ENCODE assay signal across 22 mouse cellular contexts in the genomic region with DNA sequence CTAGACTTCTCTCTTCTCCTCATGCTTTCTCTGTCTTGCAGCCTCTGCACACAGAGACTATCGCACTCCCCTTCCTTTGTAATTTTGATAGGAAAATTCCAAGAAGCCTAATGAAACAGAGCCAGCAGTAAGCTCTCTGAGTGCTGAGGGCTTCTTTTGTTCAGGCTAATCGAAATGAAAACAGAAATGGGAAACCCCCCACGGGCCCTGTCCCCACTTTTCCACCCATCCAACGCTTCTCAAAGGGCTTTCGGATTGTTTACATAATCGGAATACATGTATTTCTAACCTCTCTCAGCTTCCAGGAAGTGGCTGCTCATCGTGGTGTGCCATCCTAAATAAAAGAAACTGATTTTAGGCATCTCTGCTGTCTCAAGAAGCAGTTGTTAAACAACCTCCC. TPM values are rescaled to one million over a fixed set of nuclear protein-coding genes. Genes with fewer than 3 reads are reported as not detected.
A peak's percentile ranks its signal among the peaks of the same experiment; 100 is the strongest.
DNase-seq lines count a peak whose midpoint lies in the region; ATAC-seq lines count a peak whose summit lies in the region.
"Had no signal": no experiment of that assay in that cellular context is flagged by ENCODE, and none has a peak within 500 bp of the region (broad histone marks: within the 10 kb centered on the region; RNA-seq: fewer than 3 reads in every experiment).

No protein-coding gene starts in this region.

- peaks cover 74% of the 10 kb centered on the region for H3K27me3 ChIP-seq in forebrain, embryonic 10.5 days (ENCODE audit: poor library complexity, severe bottlenecking)
- H3K27me3 ChIP-seq in forebrain, embryonic 13.5 days: peaks cover 40% of the 10 kb centered on the region
- H3K27me3 ChIP-seq in hindbrain, embryonic 11.5 days (ENCODE audit: control insufficient read depth, insufficient read depth, low read length): peaks cover 22% of the 10 kb centered on the region
- peaks cover 66% of the 10 kb centered on the region for H3K27me3 ChIP-seq in hindbrain, embryonic 13.5 days
- H3K27me3 ChIP-seq in embryonic facial prominence, embryonic 14.5 days (replicated peaks; ENCODE audit: control insufficient read depth, insufficient read depth, low read length): peaks cover 36% of the 10 kb centered on the region

- H3K4me3 ChIP-seq in forebrain, embryonic 10.5 days: no peak overlapping the region
- H3K4me3 ChIP-seq in forebrain, embryonic 13.5 days: no peak overlapping the region
- H3K4me3 ChIP-seq in hindbrain, embryonic 11.5 days (ENCODE audit: low read depth, low read length): no peak overlapping the region
- H3K4me3 ChIP-seq in hindbrain, embryonic 13.5 days: no peak overlapping the region
- H3K4me3 ChIP-seq in embryonic facial prominence, embryonic 14.5 days (ENCODE audit: low read depth, low read length): no peak overlapping the region
- H3K4me3 ChIP-seq: hindbrain, embryonic 15.5 days; limb, embryonic 13.5 days; megakaryocyte, embryonic 14.5 days; neural tube, embryonic 12.5 days had no signal

- H3K27ac ChIP-seq in forebrain, embryonic 10.5 days: no peak overlapping the region
- H3K27ac ChIP-seq in forebrain, embryonic 13.5 days: no peak overlapping the region
- H3K27ac ChIP-seq in hindbrain, embryonic 11.5 days (ENCODE audit: low read depth, low read length): no peak overlapping the region
- no peak overlapping the region for H3K27ac ChIP-seq in hindbrain, embryonic 13.5 days
- no peak overlapping the region for H3K27ac ChIP-seq in embryonic facial prominence, embryonic 14.5 days (replicated peaks; ENCODE audit: low read depth, low read length)
- H3K27ac ChIP-seq: hindbrain, embryonic 15.5 days; limb, embryonic 13.5 days; liver, embryonic 14.5 days; neural tube, embryonic 12.5 days had no signal

- no peaks in the 10 kb centered on the region for H3K9me3 ChIP-seq in forebrain, embryonic 10.5 days
- H3K9me3 ChIP-seq in forebrain, embryonic 13.5 days (replicated peaks): no peaks in the 10 kb centered on the region
- H3K9me3 ChIP-seq in hindbrain, embryonic 11.5 days (ENCODE audit: control insufficient read depth, low read length): no peaks in the 10 kb centered on the region
- no peaks in the 10 kb centered on the region for H3K9me3 ChIP-seq in hindbrain, embryonic 13.5 days
- no peaks in the 10 kb centered on the region for H3K9me3 ChIP-seq in embryonic facial prominence, embryonic 14.5 days (ENCODE audit: control insufficient read depth, low read length)
- H3K9me3 ChIP-seq: hindbrain, embryonic 15.5 days; limb, embryonic 13.5 days; megakaryocyte, embryonic 14.5 days; neural tube, embryonic 12.5 days had no signal

- H3K4me2 ChIP-seq in forebrain, embryonic 13.5 days: no peak overlapping the region
- no peak overlapping the region for H3K4me2 ChIP-seq in hindbrain, embryonic 11.5 days (replicated peaks; ENCODE audit: low read depth, low read length)
- H3K4me2 ChIP-seq in hindbrain, embryonic 13.5 days: no peak overlapping the region
- H3K4me2 ChIP-seq in embryonic facial prominence, embryonic 14.5 days (ENCODE audit: low read depth, low read length): 0 out of 2 replicates have a peak overlapping the region, but pooled peaks have one; percentile 5
- H3K4me2 ChIP-seq: hindbrain, embryonic 15.5 days; limb, embryonic 13.5 days; neural tube, embryonic 12.5 days had no signal

- no peak overlapping the region for H3K9ac ChIP-seq in forebrain, embryonic 13.5 days
- no peak overlapping the region for H3K9ac ChIP-seq in hindbrain, embryonic 11.5 days (ENCODE audit: low read depth, low read length)
- H3K9ac ChIP-seq in hindbrain, embryonic 13.5 days: no peak overlapping the region
- no peak overlapping the region for H3K9ac ChIP-seq in embryonic facial prominence, embryonic 14.5 days (ENCODE audit: low read depth, low read length)
- H3K9ac ChIP-seq: hindbrain, embryonic 15.5 days; limb, embryonic 13.5 days; liver, embryonic 14.5 days; neural tube, embryonic 12.5 days had no signal

- no peak for ATAC-seq in forebrain, embryonic 13.5 days
- ATAC-seq in hindbrain, embryonic 11.5 days (ENCODE audit: low FRiP score): no peak
- no peak for ATAC-seq in hindbrain, embryonic 13.5 days (ENCODE audit: low FRiP score)
- ATAC-seq in embryonic facial prominence, embryonic 14.5 days (ENCODE audit: low read depth): no peak
- ATAC-seq: activated CD4-positive, CD25-positive, alpha-beta regulatory T cell, adult 4 months; lung, postnatal 0 days had no signal

- H3K36me3 ChIP-seq in forebrain, embryonic 10.5 days (replicated peaks): no peaks in the 10 kb centered on the region
- no peaks in the 10 kb centered on the region for H3K36me3 ChIP-seq in forebrain, embryonic 13.5 days (ENCODE audit: poor library complexity, severe bottlenecking)
- H3K36me3 ChIP-seq in hindbrain, embryonic 11.5 days (ENCODE audit: control insufficient read depth, insufficient read depth, low read length): no peaks in the 10 kb centered on the region
- H3K36me3 ChIP-seq in hindbrain, embryonic 13.5 days: no peaks in the 10 kb centered on the region
- no peaks in the 10 kb centered on the region for H3K36me3 ChIP-seq in embryonic facial prominence, embryonic 14.5 days (ENCODE audit: control insufficient read depth, insufficient read depth, low read length)
- H3K36me3 ChIP-seq: hindbrain, embryonic 15.5 days; limb, embryonic 13.5 days; neural tube, embryonic 12.5 days had no signal

- peak; percentile 32 for DNase-seq in forebrain, embryonic 10.5 days (ENCODE audit: extremely low spot score, low spot score)
- peak; percentile 15 for DNase-seq in hindbrain, embryonic 11.5 days (ENCODE audit: low spot score)
- peak; percentile 56 for DNase-seq in adipocyte (ENCODE audit: low spot score)
- peak; percentile 53 for DNase-seq in embryonic facial prominence, embryonic 14.5 days (ENCODE audit: low spot score)
- no peak for DNase-seq in spleen, adult 12 weeks (ENCODE audit: low spot score)
- no peak for DNase-seq in right cerebral cortex, postnatal 36 days (ENCODE audit: low spot score in 2 of 2)
- DNase-seq: adrenal gland, postnatal 25 days; cerebellum, adult 2 months; gastrocnemius, postnatal 25 days; kidney, adult 2 months; kidney, postnatal 36 days; layer of hippocampus, adult 9-11 months; right cerebral cortex, postnatal 4 days had no signal

- WGBS in forebrain, embryonic 10.5 days: 2% methylated on average over 7 of the region's 7 CpGs
- 5% methylated on average over 7 of the region's 7 CpGs for WGBS in forebrain, embryonic 13.5 days
- WGBS in hindbrain, embryonic 11.5 days: 2% methylated on average over 7 of the region's 7 CpGs
- WGBS in hindbrain, embryonic 13.5 days: 10% methylated on average over 7 of the region's 7 CpGs
- 15% methylated on average over 7 of the region's 7 CpGs for WGBS in embryonic facial prominence, embryonic 14.5 days

- peaks cover 34% of the 10 kb centered on the region for H3K4me1 ChIP-seq in forebrain, embryonic 10.5 days
- H3K4me1 ChIP-seq in forebrain, embryonic 13.5 days: peaks cover 13% of the 10 kb centered on the region
- H3K4me1 ChIP-seq in hindbrain, embryonic 11.5 days (replicated peaks; ENCODE audit: control insufficient read depth, insufficient read depth, low read length): peaks cover 1% of the 10 kb centered on the region; the same call in 1 of the 2 replicates
- peaks cover 8% of the 10 kb centered on the region for H3K4me1 ChIP-seq in hindbrain, embryonic 13.5 days (replicated peaks)
- peaks cover 8% of the 10 kb centered on the region for H3K4me1 ChIP-seq in embryonic facial prominence, embryonic 14.5 days (ENCODE audit: control insufficient read depth, insufficient read depth, low read length)

RNA-seq across cellular contexts. Expression of a gene that starts 6.7 kb away (rescaled TPM):
- 1.6 and 2.3 TPM in 2 replicates for polyA plus RNA-seq in forebrain, embryonic 10.5 days (2016; fragmentation: Nextera tagmentation; extraction: Ambion mirVana)
- 3.4 and 3.9 TPM in 2 replicates for polyA plus RNA-seq in forebrain, embryonic 13.5 days (2015; fragmentation: Nextera tagmentation; extraction: Ambion mirVana)
- polyA plus RNA-seq in hindbrain, embryonic 11.5 days (2014; fragmentation: Nextera tagmentation; extraction: Ambion mirVana): 3.0 and 4.0 TPM in 2 replicates
- 9.3 and 10.6 TPM in 2 replicates for polyA plus RNA-seq in hindbrain, embryonic 13.5 days (2015; fragmentation: Nextera tagmentation; extraction: Ambion mirVana)
- polyA plus RNA-seq in embryonic facial prominence, embryonic 14.5 days (2014; fragmentation: Nextera tagmentation; extraction: Ambion mirVana): 8.6 and 9.9 TPM in 2 replicates
- polyA plus RNA-seq: activated CD4-positive, CD25-positive, alpha-beta regulatory T cell, adult 4 months had no signal

Comparison
In these comparisons a context has a peak if more than half of its experiments do, and no peak if none do; other contexts are left out.
1. DNase-seq: peak in forebrain, embryonic 10.5 days (single experiment), hindbrain, embryonic 11.5 days (single experiment), adipocyte (single experiment) and embryonic facial prominence, embryonic 14.5 days (single experiment); none in spleen, adult 12 weeks (single experiment) and right cerebral cortex, postnatal 36 days (0 of 2).